Mouse (Mus musculus) lung, postnatal 10 days (tissue): Measurements from ENCODE around the gene Hoxa3.

Experiments used
- DNase-seq: peaks from one replicate; pipeline ENCODE4 v3.0.0; 2021

Hoxa3 gene

GRCm38 (mm10) chr6:52246403-52246803 is 33.3 kb upstream of the Hoxa3 start:
- no peak for DNase-seq

- no peak for DNase-seq
Measured at GRCm38 (mm10) chr6:52245757-52246142, 32.6 kb upstream of the Hoxa3 start, which contains the start of gene Hoxa11. Hoxa11 (minus strand) TSS chr6:52245810.

- no peak for DNase-seq
Measured at GRCm38 (mm10) chr6:52245040-52245756, 32.1 kb upstream of the Hoxa3 start.

- DNase-seq, result no peak
Measured at GRCm38 (mm10) chr6:52244471-52245039, 31.4 kb upstream of the Hoxa3 start.

GRCm38 (mm10) chr6:52243681-52244121 is 30.6 kb upstream of the Hoxa3 start:
- DNase-seq, result no peak

- DNase-seq, result no peak
Measured at GRCm38 (mm10) chr6:52242801-52243332, 29.7 kb upstream of the Hoxa3 start.

GRCm38 (mm10) chr6:52241001-52241621 is 28.0 kb upstream of the Hoxa3 start:
- DNase-seq, result no peak

- DNase-seq, result peak; percentile 89
Measured at GRCm38 (mm10) chr6:52240389-52241000, 27.4 kb upstream of the Hoxa3 start, which contains the start of gene Hoxa10. Hoxa10 (minus strand) TSS chr6:52240854.

- DNase-seq, result no peak
Measured at GRCm38 (mm10) chr6:52239625-52240388, 26.7 kb upstream of the Hoxa3 start.

GRCm38 (mm10) chr6:52238976-52239375 is 25.8 kb upstream of the Hoxa3 start:
- no peak for DNase-seq

- no peak for DNase-seq
Measured at GRCm38 (mm10) chr6:52238155-52238545, 25.0 kb upstream of the Hoxa3 start.

GRCm38 (mm10) chr6:52237346-52238154 is 24.4 kb upstream of the Hoxa3 start:
- no peak for DNase-seq

GRCm38 (mm10) chr6:52236806-52237205 is 23.7 kb upstream of the Hoxa3 start:
- DNase-seq, result no peak

GRCm38 (mm10) chr6:52235866-52236265 is 22.7 kb upstream of the Hoxa3 start:
- no peak for DNase-seq

- DNase-seq, result no peak
Measured at GRCm38 (mm10) chr6:52235267-52235666, 22.1 kb upstream of the Hoxa3 start.

GRCm38 (mm10) chr6:52234428-52235140 is 21.4 kb upstream of the Hoxa3 start:
- no peak for DNase-seq

GRCm38 (mm10) chr6:52233546-52234427 is 20.7 kb upstream of the Hoxa3 start:
- DNase-seq, result no peak

- no peak for DNase-seq
Measured at GRCm38 (mm10) chr6:52232984-52233545, 19.9 kb upstream of the Hoxa3 start.

GRCm38 (mm10) chr6:52232568-52232965 is 19.4 kb upstream of the Hoxa3 start:
- no peak for DNase-seq
